Mouse (Mus musculus): ENCODE data around the gene Tmem136. TPM values are rescaled to one million over a fixed set of nuclear protein-coding genes. Genes with fewer than 3 reads are reported as not detected.

Gene Tmem136
- polyA plus RNA-seq, 1 experiment from 2014 or later = 0.92 TPM

DNA sequence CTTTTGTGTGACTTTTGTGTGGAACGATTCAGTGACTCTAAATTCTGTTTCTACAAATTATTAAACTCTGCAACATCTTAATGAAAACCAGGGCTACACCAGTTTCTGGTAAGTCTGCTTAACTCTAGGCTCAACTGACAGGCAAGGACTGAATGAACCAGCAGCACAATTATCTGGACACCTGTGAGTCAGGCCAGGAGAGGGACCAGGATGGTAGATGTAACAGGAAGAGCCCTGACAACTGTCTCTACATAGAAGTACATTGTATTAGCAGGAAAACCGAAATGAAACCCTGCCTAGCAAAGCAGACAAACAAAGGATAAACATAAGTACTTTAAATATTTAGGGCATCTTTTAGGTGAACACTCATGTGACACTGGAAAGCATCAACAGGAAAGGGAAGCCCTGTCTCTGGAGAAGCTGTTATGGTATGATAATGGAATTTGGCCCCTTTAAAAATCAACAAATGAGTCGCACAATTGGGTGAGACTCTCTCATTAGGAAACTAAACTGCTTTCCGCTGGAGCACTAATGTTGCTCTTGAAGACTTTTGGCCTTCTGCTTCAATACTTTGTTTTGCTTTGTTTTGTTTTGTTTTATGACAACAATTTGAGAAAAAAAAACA, 12.6 kb downstream of the Tmem136 start:
- no peaks in the 10 kb centered on the region for H3K27me3 ChIP-seq (ENCODE audit: insufficient read depth, low read length)
- H3K4me1 ChIP-seq (ENCODE audit: insufficient read depth) = peaks cover 17% of the 10 kb centered on the region
- peak overlapping the region; percentile 98 for H3K27ac ChIP-seq (ENCODE audit: low read depth)
- TF ChIP-seq CTCF (IDR thresholded peaks at IDR 0.05; ENCODE audit: low read depth) (no peak), EP300 (IDR thresholded peaks at IDR 0.05; ENCODE audit: low read depth) (no peak)
- H3K4me3 ChIP-seq (ENCODE audit: low read depth, low read length) = peak overlapping the region; percentile 87
- peak overlapping the region; percentile 92 for H3K9ac ChIP-seq (replicated peaks)
- peak overlapping the region; percentile 85 for H3K4me2 ChIP-seq (ENCODE audit: low read depth, low read length)
- no peaks in the 10 kb centered on the region for H3K36me3 ChIP-seq (replicated peaks; ENCODE audit: insufficient read depth, low read length)
- H3K9me3 ChIP-seq (ENCODE audit: low read length) = no peaks in the 10 kb centered on the region
- ATAC-seq = no peak
- 28% methylated on average over 4 of the region's 4 CpGs for WGBS (ENCODE audit: insufficient replicate concordance)
- no peak for DNase-seq

- 56% methylated on average over 2 of the region's 2 CpGs for WGBS (ENCODE audit: insufficient replicate concordance)
- no peaks in the 10 kb centered on the region for H3K9me3 ChIP-seq (ENCODE audit: low read length)
- H3K36me3 ChIP-seq (replicated peaks; ENCODE audit: insufficient read depth, low read length) = no peaks in the 10 kb centered on the region
- H3K4me3 ChIP-seq (ENCODE audit: low read depth, low read length) = peak overlapping the region; percentile 87
- no peak for ATAC-seq
- peak overlapping the region; percentile 98 for H3K27ac ChIP-seq (ENCODE audit: low read depth)
- peak overlapping the region; percentile 92 for H3K9ac ChIP-seq (replicated peaks)
- no peak for DNase-seq
- peaks cover 17% of the 10 kb centered on the region for H3K4me1 ChIP-seq (ENCODE audit: insufficient read depth)
- H3K27me3 ChIP-seq (ENCODE audit: insufficient read depth, low read length) = no peaks in the 10 kb centered on the region
- TF ChIP-seq EP300 (IDR thresholded peaks at IDR 0.05; ENCODE audit: low read depth) (no peak), CTCF (IDR thresholded peaks at IDR 0.05; ENCODE audit: low read depth) (no peak)
- peak overlapping the region; percentile 85 for H3K4me2 ChIP-seq (ENCODE audit: low read depth, low read length)
Measured at GRCm38 (mm10) chr9:43102931-43103330, 13.4 kb downstream of the Tmem136 start.

DNA sequence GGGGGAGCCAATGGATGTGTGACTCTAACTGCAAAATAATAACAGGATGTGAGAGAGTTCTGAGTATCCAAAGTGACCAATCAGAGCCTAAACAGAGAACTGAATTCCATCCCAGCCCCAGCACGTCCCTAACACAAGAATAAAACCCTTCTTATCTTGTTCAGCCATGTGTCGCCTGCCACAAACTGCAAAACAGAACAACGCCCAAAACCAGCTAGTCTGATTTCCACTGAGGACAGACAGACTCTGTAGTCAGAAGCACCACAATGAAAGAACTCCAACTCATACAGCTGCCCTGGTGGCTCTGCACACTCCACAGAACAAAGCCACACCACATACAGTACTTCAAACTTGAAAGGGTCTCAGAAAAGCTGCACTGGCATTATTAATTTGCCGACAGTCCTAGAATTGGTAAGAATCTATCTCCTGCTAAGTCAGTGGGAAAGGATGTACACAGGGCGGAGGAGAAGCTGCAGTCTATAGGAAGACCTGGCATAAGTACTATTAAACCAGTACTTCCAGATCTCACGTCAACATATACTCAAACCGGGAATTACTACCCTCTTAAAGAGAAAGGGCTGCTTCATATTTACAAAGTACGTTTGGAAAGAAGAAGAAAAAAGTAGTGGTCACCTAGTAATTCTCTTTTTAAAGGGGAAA, 14.3 kb downstream of the Tmem136 start:
- DNase-seq = peak; percentile 60
- H3K9ac ChIP-seq (replicated peaks) = peak overlapping the region; percentile 92
- H3K36me3 ChIP-seq (replicated peaks; ENCODE audit: insufficient read depth, low read length) = no peaks in the 10 kb centered on the region
- no peaks in the 10 kb centered on the region for H3K27me3 ChIP-seq (ENCODE audit: insufficient read depth, low read length)
- no peaks in the 10 kb centered on the region for H3K9me3 ChIP-seq (ENCODE audit: low read length)
- peak overlapping the region; percentile 87 for H3K4me3 ChIP-seq (ENCODE audit: low read depth, low read length)
- ATAC-seq = peak; percentile 72
- whole genome bisulfite sequencing (ENCODE audit: insufficient replicate concordance) = 39% methylated on average over 8 of the region's 8 CpGs
- peaks cover 19% of the 10 kb centered on the region for H3K4me1 ChIP-seq (ENCODE audit: insufficient read depth)
- TF ChIP-seq CTCF (IDR thresholded peaks at IDR 0.05; ENCODE audit: low read depth) = no peak
- peak; percentile 95 for TF ChIP-seq EP300 (IDR thresholded peaks at IDR 0.05; ENCODE audit: low read depth)
- H3K27ac ChIP-seq (ENCODE audit: low read depth) = peak overlapping the region; percentile 98
- peak overlapping the region; percentile 85 for H3K4me2 ChIP-seq (ENCODE audit: low read depth, low read length)

GRCm38 (mm10) chr9:43098922-43099321, 17.4 kb downstream of the Tmem136 start:
- no peak for ATAC-seq
- H3K9me3 ChIP-seq (ENCODE audit: low read length) = no peaks in the 10 kb centered on the region
- no peak overlapping the region for H3K27ac ChIP-seq (ENCODE audit: low read depth)
- no peak for TF ChIP-seq EP300 (IDR thresholded peaks at IDR 0.05; ENCODE audit: low read depth)
- TF ChIP-seq CTCF (IDR thresholded peaks at IDR 0.05; ENCODE audit: low read depth) = no peak
- H3K27me3 ChIP-seq (ENCODE audit: insufficient read depth, low read length) = no peaks in the 10 kb centered on the region
- H3K36me3 ChIP-seq (replicated peaks; ENCODE audit: insufficient read depth, low read length) = no peaks in the 10 kb centered on the region
- H3K9ac ChIP-seq (replicated peaks) = no peak overlapping the region
- no peak overlapping the region for H3K4me3 ChIP-seq (ENCODE audit: low read depth, low read length)
- H3K4me2 ChIP-seq (ENCODE audit: low read depth, low read length) = no peak overlapping the region
- H3K4me1 ChIP-seq (ENCODE audit: insufficient read depth) = peaks cover 34% of the 10 kb centered on the region
- no peak for DNase-seq
- 30% methylated on average over 4 of the region's 4 CpGs for WGBS (ENCODE audit: insufficient replicate concordance)

GRCm38 (mm10) chr9:43097801-43098557, 18.4 kb downstream of the Tmem136 start:
- Histone ChIP-seq H3K9me3 (ENCODE audit: low read length) (no peaks in the 10 kb centered on the region), H3K27me3 (ENCODE audit: insufficient read depth, low read length) (no peaks in the 10 kb centered on the region), H3K36me3 (replicated peaks; ENCODE audit: insufficient read depth, low read length) (no peaks in the 10 kb centered on the region), H3K4me2 (ENCODE audit: low read depth, low read length) (no peak overlapping the region), H3K4me3 (ENCODE audit: low read depth, low read length) (no peak overlapping the region), H3K9ac (replicated peaks) (no peak overlapping the region), H3K4me1 (ENCODE audit: insufficient read depth) (peaks cover 31% of the 10 kb centered on the region), H3K27ac (ENCODE audit: low read depth) (no peak overlapping the region)
- DNase-seq (no peak), ATAC-seq (no peak)
- no peak for TF ChIP-seq EP300 (IDR thresholded peaks at IDR 0.05; ENCODE audit: low read depth)
- TF ChIP-seq CTCF (IDR thresholded peaks at IDR 0.05; ENCODE audit: low read depth) = no peak
- WGBS (ENCODE audit: insufficient replicate concordance) = 81% methylated on average over 3 of the region's 3 CpGs

DNA sequence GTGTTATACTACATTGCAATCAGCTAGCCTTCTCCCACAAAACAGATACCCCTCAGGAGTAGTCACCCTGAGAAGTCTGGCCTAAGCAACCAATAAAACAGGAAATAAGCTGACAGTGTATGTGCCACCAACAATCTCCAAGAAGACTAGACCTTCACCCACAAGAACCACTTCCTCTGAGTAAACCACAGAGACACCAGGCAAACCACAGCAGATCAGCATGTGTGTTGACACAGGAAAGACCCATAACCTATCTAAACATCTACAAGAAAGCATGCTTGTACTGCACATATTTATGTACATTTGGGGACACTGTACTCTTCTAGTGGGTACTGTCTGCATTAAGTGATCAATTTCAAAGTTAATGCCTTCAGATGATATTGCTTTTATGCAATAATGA, 20.0 kb downstream of the Tmem136 start:
- no peak overlapping the region for H3K4me3 ChIP-seq (ENCODE audit: low read depth, low read length)
- H3K27me3 ChIP-seq (ENCODE audit: insufficient read depth, low read length) = no peaks in the 10 kb centered on the region
- H3K9ac ChIP-seq (replicated peaks) = no peak overlapping the region
- no peak overlapping the region for H3K4me2 ChIP-seq (ENCODE audit: low read depth, low read length)
- TF ChIP-seq CTCF (IDR thresholded peaks at IDR 0.05; ENCODE audit: low read depth) (no peak), EP300 (IDR thresholded peaks at IDR 0.05; ENCODE audit: low read depth) (peak; percentile 8; the same call in 1 of the 2 replicates)
- H3K9me3 ChIP-seq (ENCODE audit: low read length) = no peaks in the 10 kb centered on the region
- ATAC-seq (no peak), DNase-seq (no peak)
- H3K4me1 ChIP-seq (ENCODE audit: insufficient read depth) = peaks cover 31% of the 10 kb centered on the region
- no peaks in the 10 kb centered on the region for H3K36me3 ChIP-seq (replicated peaks; ENCODE audit: insufficient read depth, low read length)
- H3K27ac ChIP-seq (ENCODE audit: low read depth) = no peak overlapping the region

Data from liver, postnatal 0 days (tissue).